Mouse (Mus musculus) kidney, adult 11 months (tissue): ENCODE measurements at regions not wholly inside any gene's neighbourhood (a gene's known extent, or its start where the extent isn't known, plus 50 kb on each side); places are given as distances from the start of the nearest gene placed in this dataset.
"Not testable (repeated sequence)": the region's sequence is repeated elsewhere in the genome, so short reads cannot be mapped to it uniquely, and the experiment has no call there.

ENCODE experiments used
- DNase-seq: peaks from one replicate; pipeline ENCODE4 v3.0.0; 2022

DNA sequence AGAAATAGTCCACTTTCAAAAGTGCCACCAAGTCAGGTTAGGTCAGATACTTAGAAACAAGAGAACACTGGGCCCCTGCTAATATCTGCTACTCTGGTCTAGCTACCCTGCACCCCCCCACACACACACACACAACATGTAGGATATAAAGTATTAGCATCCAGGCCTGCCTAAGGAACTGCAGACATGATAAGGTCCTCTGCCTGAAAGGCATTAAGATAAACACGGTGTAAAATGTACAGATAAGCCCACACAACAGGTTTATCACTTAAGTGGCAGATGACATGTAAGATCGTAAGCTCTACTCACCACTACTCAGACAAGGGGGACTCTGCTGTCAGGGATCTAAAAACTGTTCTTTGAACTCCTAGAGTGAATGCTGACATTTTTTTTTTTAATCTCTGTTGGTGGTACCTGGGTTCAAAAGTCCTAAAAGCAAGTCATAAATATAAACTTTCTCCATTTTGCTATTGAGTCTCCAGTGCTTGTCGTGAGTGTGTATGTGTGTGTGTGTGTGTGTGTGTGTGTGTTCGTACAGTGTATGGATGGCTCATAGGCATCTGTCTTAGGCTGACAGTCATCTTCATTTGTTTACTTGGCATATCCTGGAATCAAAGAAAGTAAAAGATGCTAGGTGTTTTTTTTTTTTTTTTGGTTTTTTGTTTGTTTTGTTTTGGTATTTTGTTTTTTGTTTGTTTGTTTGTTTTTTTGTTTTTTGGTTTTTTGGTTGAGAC is 52.2 kb downstream of the Gm9817 start:
- DNase-seq, result no peak

GRCm38 (mm10) chr13:45140616-45141015 is 62.1 kb downstream of the Gm9817 start:
- DNase-seq, result no peak

DNA sequence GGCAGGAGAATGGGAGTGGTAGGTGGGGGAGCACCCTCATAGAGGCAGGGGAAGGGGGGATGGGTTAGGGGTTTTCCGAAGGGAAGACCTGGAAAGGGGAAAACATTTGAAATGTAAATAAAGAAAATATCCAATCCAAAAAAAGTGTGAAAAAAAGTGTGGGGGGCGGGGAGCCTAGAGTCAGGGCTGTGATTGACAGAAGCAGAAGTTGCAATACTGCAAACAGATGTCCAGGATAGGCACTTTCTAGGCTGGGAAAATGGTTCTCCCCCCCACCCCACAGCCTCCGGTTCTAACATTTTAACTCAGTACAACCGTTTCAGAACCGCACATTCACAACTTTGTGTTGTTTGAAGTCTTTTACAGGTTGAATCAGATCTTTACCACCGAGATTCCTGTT is 66.6 kb downstream of the Gm9817 start:
- DNase-seq, result no peak

DNA sequence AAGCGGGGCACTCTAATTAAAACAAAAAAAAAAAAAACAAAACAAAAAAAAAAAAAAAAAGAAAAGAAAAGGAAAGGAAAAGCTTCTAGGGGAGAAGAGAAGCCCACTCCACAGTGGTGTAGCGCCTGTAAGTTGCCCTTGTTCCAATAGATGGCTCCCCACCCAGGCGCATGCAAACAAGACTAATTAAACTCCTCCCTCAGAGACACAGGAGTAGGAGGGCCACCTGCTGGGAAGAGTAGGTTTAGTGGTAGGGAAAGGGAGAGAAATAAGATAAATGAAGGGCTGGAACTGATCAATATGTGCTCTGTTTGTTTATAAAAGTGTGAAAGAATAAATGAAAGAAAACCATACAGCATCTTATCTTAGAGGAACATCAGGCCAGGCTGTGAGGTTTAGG is 77.7 kb downstream of the Gm9817 start:
- DNase-seq, result peak; percentile 10

DNA sequence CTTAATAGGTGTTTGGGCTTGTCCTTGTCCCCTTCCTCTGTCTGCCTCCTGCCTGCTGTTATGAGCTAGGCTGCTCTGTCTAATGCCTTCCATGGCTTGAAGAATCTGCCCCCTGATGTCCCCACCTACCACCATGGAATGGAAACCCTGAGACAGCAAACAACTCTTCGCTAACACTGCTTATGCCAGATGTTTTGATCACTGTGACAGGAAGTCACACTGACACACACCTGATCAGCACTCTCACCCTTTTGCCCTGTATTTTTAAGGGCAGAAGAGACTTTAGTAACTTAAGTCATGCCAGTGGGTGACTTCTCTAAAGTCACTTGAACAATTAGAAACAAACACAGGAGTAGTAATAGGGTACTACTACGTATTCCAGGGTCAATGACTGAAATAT is 78.5 kb downstream of the Gm9817 start:
- no peak for DNase-seq

- no peak for DNase-seq
Observed at GRCm38 (mm10) chr13:45160281-45160680, 81.8 kb downstream of the Gm9817 start.

DNA sequence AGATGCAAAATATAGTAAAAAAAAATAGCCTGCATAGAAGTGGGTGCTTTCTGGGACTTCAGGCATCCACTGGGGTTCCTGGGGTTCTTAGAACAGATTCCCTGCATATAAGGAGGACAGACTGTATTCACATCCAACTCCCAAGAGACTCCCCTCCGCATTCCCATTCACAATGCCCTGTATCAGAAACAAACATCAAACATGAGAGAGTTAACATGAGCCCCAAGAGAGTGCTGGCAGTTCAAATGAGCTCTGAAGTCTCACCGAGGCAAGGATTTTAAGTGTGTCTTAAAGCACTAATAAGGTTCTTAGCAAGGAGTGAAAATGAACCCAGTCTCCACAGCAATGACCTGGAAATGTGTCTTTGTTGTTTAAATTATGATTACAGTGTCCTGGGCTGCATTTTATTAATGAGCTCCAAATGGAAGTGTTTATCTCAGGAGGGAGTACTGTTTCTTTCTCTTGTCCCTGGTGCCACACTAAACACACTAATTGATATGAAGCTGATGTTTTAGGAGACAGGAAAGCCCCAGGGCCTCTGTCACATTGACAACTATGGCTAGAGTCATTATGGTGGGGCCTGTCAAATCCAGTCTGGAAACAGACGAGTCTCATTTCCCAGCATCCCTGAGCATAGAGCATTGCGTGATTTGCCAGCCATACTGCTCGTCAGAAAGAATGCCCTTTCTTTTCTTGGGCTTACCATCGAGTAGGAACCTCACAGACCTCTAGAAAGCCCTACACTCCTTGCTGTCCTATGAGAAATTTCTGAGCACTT is 85.7 kb downstream of the Gm9817 start:
- DNase-seq, result no peak

DNA sequence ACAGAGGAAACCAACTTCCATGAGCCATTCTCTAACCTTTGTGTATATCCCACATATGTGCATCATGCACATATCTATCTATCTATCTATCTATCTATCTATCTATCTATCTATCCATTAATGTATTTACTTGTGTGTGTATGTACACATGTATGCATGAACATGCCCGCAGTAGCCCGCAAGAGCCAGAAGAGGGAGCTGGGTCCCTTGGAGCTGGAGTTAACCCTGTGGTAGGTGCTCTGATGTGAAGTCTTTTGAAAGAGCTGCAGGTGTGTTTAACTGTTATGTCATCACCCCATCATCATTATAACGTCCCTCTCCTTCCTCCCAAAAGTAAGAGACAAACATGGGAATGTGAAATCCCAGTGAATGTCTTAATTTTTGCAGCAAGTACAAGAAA is 86.7 kb downstream of the Gm9817 start:
- DNase-seq, result peak; percentile 13

- no peak for DNase-seq
Observed at GRCm38 (mm10) chr13:45169716-45170115, 91.2 kb downstream of the Gm9817 start.

DNA sequence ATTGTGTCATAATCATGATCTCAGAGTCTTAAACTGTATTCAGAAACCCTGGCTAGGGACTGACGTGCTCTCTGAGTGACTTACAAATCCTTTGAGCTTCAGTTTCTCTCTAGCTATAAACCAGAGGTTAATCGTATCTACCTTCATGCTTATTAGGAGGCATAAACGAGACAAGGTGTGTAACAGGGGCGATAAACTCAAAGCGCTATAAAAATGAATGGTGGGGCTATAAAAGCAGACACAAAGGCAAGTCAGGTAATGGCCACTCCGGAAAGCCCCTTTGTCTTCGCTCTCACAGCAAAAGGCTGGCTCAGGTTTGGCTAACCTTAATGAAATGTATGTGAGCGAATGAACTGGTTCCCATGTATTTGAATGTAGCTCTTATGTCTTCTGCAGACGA is 94.6 kb downstream of the Gm9817 start:
- no peak for DNase-seq

- DNase-seq, result not testable (repeated sequence)
Observed at GRCm38 (mm10) chr13:45175711-45176205, 97.3 kb downstream of the Gm9817 start.

- no peak for DNase-seq
Observed at GRCm38 (mm10) chr13:45181529-45182230, 103.2 kb downstream of the Gm9817 start.

DNA sequence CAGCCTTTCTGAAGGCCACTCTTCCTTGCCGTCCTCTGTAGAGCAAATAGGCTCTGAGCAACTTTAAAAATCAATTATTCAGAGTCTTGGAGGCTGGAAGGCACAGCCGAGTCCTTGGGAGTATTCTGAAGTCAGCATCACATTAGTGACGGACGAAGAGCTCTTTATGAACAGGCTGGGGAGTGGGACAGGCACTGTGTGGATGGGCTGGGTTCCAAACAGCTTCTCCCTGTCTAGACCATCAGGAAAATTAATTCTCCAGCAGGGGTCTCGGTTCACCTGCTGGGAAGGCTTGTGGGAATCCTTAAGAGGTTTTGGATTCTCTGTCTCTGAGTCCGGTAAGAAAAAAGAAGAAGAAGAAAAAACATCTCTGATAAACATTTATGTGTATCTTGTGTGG is 110.9 kb downstream of the Gm9817 start:
- no peak for DNase-seq

- DNase-seq, result no peak
Observed at GRCm38 (mm10) chr13:45190151-45190550, 111.7 kb downstream of the Gm9817 start.

- DNase-seq, result no peak
Observed at GRCm38 (mm10) chr13:45192079-45192478, 113.6 kb downstream of the Gm9817 start.

GRCm38 (mm10) chr13:45195562-45195961 is 117.1 kb downstream of the Gm9817 start:
- DNase-seq, result no peak

GRCm38 (mm10) chr13:45196363-45196762 is 117.9 kb downstream of the Gm9817 start:
- no peak for DNase-seq

DNA sequence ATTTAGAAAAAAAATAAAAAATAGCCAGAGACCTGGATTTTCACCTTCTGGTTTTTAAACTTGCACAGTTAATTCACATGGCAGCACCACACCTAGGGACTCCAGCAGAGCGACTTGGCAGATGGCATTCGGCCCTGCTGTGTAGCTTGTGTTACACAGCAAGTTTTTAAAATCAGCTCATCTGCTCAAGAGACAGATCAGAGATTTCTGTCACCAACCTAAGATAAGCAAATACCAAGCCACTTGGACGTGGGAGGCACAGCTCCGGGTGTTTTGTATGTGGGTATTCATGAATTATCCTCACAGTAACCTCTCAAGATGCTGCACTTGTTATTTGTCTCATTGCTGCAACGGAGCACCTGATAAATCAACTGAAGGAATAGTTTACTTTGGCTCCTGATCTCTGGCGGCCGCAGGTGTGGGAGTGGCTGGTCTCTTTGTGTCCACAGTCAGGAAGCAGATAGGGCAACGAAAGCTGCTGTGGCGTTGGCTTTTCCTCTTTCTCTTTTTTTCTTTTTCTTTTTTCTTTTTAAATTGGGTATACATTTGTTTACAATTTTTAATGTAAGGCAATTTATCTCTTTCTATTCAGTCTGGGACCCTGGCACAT is 122.1 kb downstream of the Gm9817 start:
- no peak for DNase-seq

GRCm38 (mm10) chr13:45204856-45205255 is 126.4 kb downstream of the Gm9817 start:
- DNase-seq, result no peak

- no peak for DNase-seq
Observed at GRCm38 (mm10) chr13:45208540-45209197, 130.2 kb downstream of the Gm9817 start.

- no peak for DNase-seq
Observed at GRCm38 (mm10) chr13:45211241-45211640, 132.7 kb downstream of the Gm9817 start.

- DNase-seq, result no peak
Observed at GRCm38 (mm10) chr13:45213116-45213834, 134.8 kb downstream of the Gm9817 start.
